Mouse (Mus musculus) right cerebral cortex, postnatal 4 days (tissue): ENCODE results near the gene Ttll4.
A peak's percentile ranks its signal among the peaks of the same experiment; 100 is the strongest.

ENCODE experiments used
- DNase-seq: peaks from one replicate; pipeline ENCODE4 v3.0.0-alpha.2; 2022

Gene Ttll4

GRCm38 (mm10) chr1:74712461-74713098 is 51.0 kb downstream of the Ttll4 start:
- no peak for DNase-seq

DNA sequence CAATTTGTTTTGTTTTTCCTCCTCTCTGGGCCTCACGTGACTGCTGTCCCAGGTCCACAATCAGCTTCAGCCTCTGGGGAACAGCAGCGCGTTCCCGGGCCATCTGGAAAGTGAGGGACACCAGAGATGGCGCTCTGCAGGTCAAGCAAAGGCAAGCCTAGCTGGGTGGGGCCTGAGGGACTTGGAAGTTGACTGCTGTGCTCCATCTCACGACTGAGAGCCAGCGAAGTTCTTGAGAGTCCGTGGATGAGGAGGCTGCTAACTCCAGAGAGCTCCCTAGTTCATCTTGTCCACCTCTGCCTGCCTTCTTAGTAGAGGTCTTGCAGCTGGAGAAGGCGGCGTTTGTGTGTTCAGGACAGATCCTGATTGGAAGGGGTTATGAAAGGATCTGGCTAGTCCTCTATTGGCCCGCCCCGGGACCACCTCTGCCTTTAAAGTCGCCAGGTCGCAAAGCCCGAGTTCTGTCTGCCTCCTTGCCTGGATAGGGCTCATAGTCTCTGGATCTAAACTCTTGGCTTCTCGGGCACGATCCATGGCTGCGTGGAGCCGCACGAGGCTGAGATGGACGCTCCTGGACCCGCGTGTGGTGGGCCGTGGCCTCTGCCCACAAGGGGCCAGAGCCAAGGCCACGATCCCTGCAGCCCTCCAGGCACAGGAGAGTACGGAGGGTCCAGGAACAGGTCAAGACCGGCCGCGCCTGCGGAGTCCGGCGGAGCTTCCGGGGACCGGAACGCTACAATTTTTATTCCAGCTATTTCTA is 51.7 kb downstream of the Ttll4 start, which contains the start of gene Cyp27a1:
Gene Cyp27a1 (plus strand): TSS at position 476 of the 760 bp plus-strand sequence.
- DNase-seq: no peak

DNA sequence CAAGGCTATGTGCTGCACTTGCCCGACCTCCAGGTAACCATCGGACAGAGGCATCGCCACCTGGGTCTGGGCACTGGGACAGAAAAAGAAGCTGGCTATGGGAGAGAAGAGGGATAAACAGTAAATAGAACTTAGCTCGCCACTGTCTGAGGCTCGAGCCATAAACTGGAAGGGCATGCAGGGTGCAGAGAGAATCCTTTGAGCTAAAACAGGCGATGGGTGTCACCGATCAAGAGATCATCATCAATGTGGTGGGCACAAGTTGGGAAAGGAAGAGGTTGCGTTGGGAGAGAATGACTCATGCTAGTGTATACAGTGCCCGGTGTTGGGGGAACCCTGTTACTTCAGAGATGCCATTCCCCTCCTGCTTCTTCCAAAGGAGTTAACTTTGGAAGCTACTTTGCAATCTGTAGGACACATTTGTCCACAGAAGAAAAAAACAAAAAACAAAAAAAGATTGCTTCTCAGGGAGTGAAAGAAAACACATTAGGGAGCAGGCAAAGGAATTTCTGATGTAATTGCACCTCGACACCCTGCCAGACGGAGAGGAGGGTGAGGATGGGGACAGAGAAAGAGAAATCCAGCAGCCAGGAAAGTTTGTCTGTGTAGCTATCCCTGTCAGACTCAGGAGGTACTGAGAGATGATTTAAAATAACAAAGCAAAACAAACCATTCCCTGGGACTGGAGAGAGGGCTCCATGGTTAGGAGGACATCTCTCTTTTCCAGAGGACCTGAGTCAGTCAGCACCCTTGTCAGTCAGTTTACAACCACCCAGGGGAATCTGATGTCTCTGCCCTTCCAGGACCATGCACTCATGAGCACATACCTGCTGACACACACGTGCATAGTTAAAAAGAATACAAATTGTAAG is 52.5 kb downstream of the Ttll4 start:
- no peak for DNase-seq

GRCm38 (mm10) chr1:74714967-74715366 is 53.4 kb downstream of the Ttll4 start:
- DNase-seq: no peak

DNA sequence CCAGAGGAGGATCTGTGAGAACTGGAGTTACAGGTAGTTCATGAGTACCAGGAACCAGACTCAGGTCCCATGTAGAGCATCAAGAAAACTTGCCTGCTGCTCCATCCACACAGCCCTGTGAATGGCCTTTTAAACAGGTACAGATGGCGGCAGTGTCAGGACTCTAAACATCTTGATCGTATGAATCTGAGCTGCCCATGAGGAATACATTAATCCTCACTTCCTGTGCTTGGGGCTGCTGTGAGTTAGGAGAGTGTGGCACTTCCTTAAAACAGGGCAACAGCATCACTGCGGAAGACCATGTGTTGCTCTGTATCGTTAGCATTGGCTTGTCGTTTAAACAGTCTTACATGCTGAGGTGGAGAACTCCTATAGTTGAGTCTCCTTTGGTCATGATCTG is 53.9 kb downstream of the Ttll4 start:
- DNase-seq: no peak

- DNase-seq: no peak
Observed at GRCm38 (mm10) chr1:74715886-74716285, 54.3 kb downstream of the Ttll4 start.

DNA sequence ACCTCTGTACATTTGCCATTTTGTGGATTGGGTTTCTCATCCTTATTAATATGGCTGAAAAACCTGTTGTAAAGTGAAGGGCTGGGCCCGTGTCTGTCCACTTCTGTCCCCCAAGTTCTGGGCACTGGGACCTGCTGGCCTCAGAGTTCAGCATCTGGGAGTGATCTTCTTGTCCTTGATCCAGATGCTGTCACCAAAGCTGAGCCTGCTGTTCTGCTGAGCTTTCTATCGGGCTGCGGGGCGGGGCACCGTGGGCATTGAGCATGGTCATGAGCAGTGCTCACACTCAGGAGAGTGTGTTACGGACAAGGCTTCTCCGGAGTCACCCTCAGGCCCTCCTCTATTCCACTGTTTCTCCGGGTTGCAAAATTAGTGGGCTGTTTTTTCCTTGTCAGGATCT is 56.6 kb downstream of the Ttll4 start:
- DNase-seq: no peak

DNA sequence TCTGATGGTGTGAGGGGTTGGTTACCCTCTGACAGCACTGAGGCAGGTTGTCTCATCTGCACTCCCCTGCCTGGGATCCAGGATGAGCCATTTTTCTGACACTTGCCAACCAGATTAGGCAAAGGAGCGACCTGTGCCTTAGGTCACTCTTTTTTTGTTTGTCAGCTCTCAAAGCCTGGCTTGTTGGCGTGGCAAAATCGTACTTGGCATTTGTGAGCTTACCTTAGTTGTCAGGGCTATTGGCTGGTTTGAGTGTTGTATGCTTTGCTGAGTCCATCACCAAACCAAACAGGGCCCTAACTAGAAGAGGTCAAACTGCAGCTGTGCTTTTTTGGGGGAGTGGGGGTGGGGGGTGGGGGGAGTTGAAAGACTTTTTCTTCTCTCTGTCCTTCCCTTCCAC is 57.7 kb downstream of the Ttll4 start:
- no peak for DNase-seq

DNA sequence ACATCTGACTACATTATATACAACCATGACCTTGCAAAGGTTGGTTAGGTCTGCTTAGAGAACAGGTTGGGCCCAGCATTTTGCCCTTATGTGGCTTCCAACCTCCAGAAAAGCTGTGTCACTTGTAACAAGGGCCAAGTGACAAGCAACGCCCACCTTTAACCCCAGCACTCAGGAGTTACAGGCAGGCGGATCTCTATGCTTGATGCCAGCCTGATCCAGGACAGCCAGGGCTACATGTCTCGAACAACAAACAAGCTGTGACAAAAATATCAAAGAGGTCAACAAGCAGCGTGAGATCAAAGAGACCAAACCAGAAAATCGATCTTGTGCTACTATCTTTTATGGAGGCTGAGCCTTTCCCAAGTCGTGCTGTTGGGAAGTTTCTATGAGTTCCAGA is 60.1 kb downstream of the Ttll4 start:
- no peak for DNase-seq

DNA sequence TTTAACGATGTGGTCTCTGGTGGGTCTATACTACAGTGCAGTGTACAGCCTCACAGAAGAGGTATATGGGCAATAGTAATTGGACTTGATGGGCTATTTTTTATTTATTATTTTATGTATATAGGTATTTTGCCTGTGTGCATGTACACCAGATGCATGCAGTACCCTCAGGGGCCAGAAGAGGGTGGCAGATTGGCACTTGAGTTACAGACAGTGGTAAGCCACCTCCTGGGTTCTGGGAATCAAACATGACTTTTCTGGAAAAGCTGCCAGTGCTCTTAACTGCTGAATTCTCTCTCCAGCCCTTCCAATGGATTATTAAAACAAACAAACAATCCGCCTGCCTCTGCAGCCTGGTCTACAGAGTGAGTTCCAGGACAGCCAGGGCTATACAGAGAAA is 62.2 kb downstream of the Ttll4 start:
- peak; percentile 26 for DNase-seq

DNA sequence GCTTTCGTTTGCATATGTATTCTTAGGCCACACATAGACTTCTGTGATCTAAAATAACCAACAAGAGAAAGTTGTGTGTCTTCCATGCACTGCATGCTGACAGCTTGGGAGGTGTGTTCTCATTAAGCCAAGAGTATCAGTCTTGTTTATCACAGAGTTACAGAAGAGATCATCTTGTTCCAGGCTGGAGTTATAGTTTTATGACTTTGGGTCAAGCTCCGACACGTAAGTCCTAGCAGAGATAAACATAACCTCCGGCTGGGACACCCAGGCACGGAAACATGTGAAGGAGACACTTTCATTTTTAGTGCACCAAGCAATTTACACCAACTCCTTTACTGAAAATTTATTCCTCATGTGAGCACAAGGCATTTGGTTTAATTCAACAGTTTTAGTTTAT is 64.6 kb downstream of the Ttll4 start:
- no peak for DNase-seq

- DNase-seq: no peak
Observed at GRCm38 (mm10) chr1:74726674-74727073, 65.1 kb downstream of the Ttll4 start.

GRCm38 (mm10) chr1:74728446-74728845 is 66.9 kb downstream of the Ttll4 start:
- DNase-seq: no peak

GRCm38 (mm10) chr1:74736977-74737376 is 75.4 kb downstream of the Ttll4 start:
- no peak for DNase-seq

GRCm38 (mm10) chr1:74737500-74737899 is 76.0 kb downstream of the Ttll4 start:
- DNase-seq: no peak

DNA sequence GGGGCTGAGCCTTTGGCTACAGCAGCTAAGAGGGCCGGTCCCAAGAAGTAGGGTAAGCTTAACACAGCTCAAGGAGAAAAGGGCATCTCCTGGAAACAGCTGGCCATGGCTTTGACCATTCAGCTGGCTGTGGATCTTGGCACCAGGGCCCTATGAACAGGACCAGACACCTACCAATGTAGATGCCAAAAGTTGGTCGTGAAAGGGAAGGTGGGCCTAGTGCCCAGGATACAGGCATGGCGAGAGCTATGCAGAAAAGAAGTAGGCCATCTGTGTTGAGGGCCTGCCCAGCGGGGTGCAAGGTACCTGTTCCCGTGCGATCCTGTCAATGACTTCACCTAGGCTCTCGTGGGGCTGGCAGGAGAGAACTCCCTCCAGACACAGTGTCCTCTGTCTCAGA is 79.3 kb downstream of the Ttll4 start:
- DNase-seq: no peak

- DNase-seq: no peak
Observed at GRCm38 (mm10) chr1:74747335-74747734, 85.8 kb downstream of the Ttll4 start.

GRCm38 (mm10) chr1:74748643-74749271 is 87.2 kb downstream of the Ttll4 start, which contains the start of gene Prkag3:
TSS of gene Prkag3 (minus strand) at chr1:74749221.
- DNase-seq: peak; percentile 48

DNA sequence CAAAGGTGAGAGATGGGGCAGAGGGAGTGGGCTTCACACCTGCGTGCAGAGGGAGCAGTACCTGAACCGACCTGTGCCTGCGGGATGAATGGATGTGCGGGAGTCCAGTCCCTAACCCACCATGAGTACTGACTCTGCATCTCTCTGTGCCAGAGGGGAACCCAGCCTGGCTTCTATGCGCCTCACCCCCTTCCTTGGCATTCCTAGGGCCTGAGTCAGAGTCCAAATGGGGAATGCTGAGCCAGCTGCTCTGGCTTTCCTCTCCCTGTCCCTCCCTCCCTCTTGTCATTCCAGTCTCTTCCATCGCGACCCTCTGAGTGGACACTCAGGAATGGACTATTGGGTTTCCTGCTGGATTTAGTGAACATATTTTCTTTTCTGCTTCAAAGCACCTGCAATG is 87.8 kb downstream of the Ttll4 start:
- no peak for DNase-seq

DNA sequence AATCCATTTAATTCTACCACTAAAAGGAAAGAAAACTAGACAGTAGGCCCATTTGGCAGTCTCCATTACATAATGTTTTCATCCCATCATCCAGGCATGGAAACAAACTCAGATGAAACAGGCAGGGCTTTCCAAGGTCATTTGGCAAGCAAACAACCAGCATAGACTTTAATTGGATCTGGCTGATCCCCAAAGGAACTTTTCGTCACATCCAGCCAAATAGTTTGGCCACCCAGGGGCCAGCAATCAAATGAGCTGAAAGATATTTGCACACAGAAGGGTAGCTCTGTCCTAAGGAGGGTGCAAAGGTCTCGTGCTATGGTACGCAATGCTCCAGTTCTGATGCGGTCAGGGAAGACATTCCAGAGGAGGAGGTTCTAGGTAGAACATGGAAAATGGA is 89.1 kb downstream of the Ttll4 start:
- no peak for DNase-seq

GRCm38 (mm10) chr1:74752150-74752549 is 90.6 kb downstream of the Ttll4 start:
- no peak for DNase-seq

GRCm38 (mm10) chr1:74752833-74753232 is 91.3 kb downstream of the Ttll4 start:
- DNase-seq: no peak
